Mouse (Mus musculus) T-helper 17 cell (primary cell): Measurements from ENCODE around the gene Ugt2a1.
"Not testable (repeated sequence)": the region's sequence is repeated elsewhere in the genome, so short reads cannot be mapped to it uniquely, and the experiment has no call there.

ENCODE experiments used
- in situ Hi-C, 2 experiments: fragments of 300-600 bp; cut with MboI, MseI; formaldehyde crosslinking; loops; 1 replicate in 1 of 2; 2 replicates in 1 of 2; pipeline ENCODE4 v1.15.1; 2025; ENCODE audit warnings: high pct_unique_total_duplicates in 2 of 2

Gene Ugt2a1

DNA sequence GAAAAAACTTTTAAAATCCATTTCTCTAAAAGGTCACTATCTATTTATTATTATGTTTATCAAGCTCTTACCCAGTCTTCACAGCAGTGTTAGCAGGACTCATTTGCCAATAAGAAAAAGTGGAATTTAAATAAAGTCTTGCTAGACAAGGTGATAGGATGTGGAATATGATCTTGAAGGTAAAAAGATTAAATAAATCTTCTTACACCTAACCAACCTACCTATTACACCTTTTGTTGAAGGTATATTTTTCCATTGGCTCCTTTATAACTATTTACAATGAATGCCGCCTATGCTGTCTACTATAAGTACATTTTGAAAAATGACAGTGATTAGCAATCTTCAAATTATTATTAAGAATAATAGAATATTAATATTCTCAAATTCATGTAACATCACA lies at the start of gene Ugt2a1:
Gene Ugt2a1 (minus strand): TSS at position 101 of the 400 bp plus-strand sequence.
- in situ Hi-C loops, result no loop called here

DNA sequence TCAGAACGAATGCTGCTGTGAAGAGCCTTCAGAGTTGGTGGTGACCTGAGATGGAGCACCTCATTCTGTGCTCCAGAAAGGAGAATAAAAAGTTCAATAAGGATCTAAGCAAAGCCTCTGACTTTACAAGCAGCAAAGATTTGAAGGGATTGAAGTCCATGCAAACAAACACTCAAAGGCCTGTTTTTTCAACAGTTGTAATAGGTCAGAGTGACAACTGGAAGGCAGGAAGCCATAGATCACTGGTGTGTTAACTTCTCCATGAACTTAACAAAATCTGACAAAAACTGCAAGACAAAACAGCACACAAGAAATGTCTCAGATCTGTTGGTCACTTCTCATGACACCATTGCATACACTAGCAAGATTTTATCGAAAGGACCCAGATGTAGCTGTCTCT lies 47.4 kb upstream of the Ugt2a1 start, which contains the start of gene Sult1b1:
Gene Sult1b1 (minus strand): TSS at position 85 of the 400 bp plus-strand sequence.
- in situ Hi-C loops, result no loop called here

DNA sequence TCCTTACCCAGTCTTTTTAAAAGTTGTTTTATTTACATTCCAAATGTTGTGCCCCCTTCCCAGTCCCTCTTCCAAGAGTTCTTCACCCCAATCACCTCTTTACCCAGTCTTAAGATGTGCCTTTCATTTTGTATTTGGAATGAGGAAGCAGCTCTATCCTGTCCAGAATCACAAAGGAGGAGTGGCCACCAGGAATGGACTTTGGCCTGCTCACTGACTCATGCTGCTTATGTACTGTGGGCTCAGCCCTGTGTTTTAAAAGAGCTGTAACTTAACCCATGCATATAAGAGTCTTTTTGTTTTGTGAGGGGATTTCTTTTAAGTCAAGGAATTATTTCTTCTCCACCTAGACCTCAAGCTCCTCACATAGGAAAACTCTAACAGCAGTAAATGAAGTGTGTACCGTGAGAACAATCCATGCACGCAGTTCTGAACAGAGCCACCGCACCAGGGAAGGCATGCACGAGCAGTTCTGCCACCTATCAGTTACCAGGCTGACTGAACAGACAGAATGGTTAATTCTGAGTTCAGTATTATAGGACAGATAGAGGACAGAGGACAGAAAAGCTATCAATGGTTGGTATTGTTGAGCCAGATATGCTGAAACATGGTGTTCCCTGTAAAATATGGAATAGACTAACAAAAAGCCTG lies 45.4 kb upstream of the Ugt2a1 start:
- in situ Hi-C loops, result no loop called here

DNA sequence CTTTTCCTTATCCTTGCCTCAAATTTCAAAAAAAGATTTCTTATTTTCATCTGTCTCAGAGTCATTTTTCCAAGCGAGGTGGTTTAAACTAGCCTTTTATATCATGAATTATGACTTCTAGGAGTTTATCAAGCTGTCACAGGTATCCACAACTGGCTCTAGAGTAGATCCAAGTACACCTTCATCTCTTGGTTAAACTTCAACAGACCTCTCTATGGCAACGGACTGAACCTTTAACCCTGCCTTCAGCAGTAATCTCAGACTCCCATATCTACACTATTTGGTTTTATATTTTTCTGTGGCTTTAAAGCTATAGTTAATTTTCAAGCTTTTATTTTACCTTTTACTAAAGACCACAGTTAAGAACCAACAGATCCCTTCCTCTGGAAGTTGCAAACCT lies 41.6 kb upstream of the Ugt2a1 start:
- in situ Hi-C loops, result no loop called here

DNA sequence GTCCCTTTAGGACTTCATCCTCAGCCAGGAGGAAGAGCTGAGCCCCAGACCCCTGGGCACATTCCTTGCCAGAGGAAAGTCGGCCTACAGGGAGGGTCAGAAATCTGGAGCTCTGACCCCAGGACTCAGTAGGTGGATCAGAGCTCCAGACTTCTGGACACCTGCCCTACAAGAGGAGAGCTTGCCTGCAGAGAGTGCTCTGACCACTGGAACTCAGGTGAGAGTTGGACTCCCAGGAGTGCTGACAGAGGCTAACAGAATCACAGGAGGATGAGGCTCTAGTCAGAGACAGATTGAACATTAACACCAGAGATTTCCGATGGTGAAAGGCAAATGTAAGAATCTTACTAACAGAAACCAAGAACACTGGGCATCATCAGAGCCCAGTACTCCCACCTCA lies 32.9 kb upstream of the Ugt2a1 start:
- in situ Hi-C loops, result not testable (repeated sequence)

DNA sequence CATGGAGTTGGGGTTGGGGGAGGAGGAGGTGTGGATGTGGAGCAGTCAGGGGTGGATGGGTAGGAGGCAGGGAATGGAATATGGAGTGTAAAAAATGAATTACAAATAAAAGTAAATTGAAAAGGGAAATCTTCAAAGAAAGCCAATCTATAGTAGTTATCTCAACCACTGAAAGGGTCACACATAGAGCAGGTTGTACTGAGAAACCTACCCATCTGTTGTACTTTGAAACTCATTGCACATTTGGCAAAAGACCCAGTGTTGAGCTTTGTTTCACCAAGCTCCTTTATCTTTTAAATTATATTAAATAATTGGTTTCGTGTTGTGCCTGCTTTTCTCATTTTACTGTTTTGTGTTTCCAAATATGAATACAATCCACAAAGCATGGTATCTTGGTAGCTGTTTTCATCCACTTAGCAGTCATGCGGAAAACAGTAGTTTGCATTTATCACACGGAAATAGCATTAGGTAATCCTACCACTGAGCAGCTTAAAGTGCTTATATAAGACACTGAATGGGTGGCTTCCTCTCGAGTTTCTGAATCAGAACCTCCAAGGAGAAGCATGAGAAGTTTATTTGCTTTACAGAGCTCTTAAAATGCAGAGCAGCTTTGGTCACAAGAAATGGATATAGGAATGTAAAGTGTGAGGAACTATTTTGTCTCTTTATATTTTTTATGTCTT lies 15.2 kb upstream of the Ugt2a1 start:
- in situ Hi-C loops, result no loop called here

DNA sequence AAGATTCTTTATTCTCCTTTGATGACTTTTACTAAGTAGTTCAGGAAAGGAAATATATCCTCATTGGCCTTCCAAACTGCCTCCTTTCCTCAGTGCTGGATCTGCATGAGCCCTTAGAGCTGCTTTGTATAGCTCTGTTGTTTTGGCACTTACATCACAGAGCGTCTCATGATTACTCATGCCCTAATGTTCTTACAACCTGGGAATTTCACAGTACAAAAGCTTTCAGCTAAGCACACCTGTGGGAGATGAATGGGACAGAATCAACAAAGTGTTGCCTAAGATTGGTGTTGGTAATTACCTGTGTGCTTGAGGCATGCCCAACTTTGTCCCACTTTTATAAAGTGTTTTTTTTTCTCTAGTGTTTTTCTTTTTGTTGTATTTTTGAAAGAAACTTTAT lies 12.0 kb upstream of the Ugt2a1 start:
- in situ Hi-C loops, result no loop called here

DNA sequence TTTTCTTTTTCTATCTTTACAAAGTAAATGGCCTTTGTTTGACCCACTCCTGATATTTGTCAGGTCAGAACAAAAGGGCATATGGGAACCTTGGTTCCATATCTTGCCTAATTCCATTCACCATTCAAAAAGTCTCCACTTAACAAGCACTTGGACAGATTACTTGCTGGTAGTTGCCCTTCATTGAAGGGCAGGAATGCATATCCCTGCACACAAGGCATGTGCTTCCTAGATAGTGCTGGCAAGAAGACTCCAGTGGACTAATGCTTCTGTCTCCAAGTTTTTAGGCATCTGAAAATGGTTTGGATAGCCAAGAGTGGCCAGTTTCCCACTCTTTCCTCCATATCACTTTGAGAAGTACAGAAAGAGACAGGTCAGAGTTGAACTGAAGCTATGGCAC lies 8.7 kb upstream of the Ugt2a1 start:
- in situ Hi-C loops, result no loop called here

DNA sequence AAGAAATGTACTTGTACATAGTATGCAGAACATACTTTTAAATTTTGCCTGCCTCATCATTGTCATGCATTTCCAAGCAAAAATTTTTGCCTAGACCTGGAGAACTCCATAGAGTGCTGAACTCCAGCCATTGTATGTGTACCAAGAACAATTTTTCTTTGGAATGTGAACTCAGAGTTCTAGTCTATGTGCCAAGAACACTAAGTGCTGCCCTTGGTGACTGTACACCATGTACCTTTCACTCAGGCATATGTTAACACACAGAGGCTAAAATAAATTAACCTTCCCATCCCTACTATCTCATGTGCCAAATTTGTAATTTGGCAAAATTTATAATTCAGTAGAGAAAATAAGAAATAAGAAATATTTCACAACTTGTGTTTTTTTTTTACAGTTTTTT lies 8.3 kb upstream of the Ugt2a1 start:
- in situ Hi-C loops, result no loop called here

DNA sequence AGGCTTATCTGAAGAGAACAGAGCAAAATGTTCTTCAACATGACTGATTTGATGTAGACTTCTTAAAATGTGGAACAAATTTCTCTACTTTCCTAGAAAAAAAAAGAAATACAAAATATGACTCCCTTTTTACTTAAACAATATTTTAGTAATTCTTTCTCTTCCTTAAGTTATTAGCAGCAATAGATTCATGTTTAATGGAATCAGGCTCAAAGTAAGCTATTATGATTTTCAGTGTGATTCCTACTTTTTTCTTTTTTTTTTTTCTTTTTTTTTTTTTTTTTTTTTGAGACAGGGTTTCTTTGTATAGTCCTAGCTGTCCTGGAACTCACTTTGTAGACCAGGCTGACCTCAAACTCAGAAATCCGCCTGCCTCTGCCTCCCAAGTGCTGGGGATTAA lies 4.0 kb downstream of the Ugt2a1 start, which contains the start of gene Gm43638:
Gene Gm43638 (minus strand): TSS at position 101 of the 400 bp plus-strand sequence.
- in situ Hi-C loops, result not testable (repeated sequence)

DNA sequence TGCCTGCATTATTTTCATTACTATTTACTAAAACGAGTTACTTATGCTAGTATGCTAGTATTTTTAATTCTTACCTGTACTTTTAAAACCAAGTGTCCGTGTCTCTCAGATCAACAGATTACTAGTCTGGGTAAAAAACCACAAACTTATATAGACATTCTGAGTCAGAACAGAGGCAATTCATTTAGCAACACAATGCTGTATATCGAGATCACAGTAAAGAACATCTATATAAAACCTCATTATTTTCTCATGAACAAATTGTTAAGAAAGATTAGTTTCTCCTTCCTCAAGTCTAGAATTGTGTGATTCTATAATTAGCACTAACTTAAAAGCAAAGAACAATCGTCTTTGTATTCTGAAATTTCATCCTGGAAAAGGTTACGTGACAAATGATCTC lies 8.5 kb downstream of the Ugt2a1 start, which contains the start of gene Ugt2a2:
Gene Ugt2a2 (minus strand): TSS at position 101 of the 400 bp plus-strand sequence.
- in situ Hi-C loops, result no loop called here

DNA sequence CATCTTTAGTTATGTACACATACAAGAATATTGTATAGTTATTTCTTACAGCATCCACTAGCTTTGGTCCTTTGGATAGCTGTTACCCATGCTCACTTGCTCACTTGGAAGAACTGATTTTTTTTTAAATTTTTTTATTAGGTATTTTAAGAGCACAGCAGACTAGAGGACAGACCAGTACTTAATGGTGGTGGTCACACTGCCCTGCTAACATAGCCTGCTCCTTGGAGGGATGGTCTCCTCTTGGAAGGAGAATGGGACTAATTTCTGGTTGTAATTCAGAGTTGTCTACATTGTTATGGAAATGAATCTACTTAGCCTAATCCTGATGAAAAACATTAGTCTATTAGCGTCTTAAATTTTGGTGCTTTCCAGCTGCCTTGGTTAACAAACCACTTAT lies 31.9 kb downstream of the Ugt2a1 start:
- in situ Hi-C loops, result no loop called here

DNA sequence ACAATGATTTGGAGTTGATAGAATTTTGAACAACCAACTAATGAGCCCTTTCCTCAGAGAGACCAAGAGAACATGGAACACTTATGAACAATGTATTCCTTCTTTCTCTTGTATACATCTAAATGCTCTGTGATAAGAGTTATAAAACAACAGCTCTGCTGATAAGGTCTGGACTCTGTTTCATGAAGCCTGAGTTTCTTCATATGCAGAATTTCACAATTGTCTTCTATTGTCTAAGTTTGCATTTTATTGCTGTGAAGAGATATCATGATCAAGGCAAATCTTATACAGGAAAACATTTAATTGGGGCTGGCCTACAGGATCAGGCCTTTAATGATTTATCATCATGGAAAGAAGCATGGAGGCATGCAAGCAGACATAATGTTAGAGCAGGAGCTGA lies 33.0 kb downstream of the Ugt2a1 start:
- in situ Hi-C loops, result no loop called here

DNA sequence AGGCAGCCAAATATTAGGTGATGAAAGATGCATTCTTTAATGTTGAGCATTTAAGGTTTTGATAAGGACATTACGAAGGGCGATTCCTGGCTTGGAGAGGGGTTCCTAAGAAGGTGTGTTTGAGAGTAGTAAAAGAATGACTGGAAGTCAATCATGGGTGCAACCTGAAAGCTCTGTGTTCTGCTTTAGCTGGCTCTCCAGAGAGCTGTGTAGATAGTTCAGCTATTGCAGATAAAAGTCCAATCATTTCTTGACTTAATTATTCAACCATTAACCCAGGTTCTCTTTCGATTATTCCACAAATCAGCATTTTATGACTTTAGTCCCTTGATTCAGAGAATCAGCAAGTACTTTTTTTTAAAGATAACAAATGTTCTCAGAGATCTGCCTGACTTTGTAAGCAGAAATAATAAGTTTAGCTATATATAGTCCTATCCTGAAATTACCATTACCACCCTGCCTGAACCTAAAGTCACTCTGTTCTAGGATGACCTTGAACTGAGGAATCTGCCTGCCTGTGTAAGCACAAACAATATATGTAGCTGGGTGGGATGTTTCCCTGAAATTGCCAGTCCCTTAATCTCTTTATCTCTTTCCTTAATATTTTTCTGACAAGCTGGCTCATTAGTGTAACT lies 34.3 kb downstream of the Ugt2a1 start:
- in situ Hi-C loops, result no loop called here

DNA sequence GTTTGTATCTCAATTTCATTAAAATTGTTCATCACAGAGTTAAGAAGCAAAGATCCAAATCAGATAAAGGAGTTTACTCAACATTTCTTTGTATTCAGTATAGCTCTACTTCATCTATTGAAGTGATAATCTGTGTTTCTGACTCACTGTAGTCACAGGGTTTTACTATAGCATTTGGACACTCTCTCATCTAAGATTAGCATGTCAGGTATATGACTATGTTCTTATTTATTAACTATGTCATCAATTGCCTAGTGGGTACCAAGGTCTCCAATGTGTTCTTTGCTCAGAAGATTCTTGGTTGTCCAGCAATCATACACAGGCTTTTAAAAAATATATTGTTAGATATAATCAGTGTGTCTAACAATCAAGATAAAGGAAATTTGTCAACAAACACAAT lies 35.2 kb downstream of the Ugt2a1 start:
- in situ Hi-C loops, result no loop called here

DNA sequence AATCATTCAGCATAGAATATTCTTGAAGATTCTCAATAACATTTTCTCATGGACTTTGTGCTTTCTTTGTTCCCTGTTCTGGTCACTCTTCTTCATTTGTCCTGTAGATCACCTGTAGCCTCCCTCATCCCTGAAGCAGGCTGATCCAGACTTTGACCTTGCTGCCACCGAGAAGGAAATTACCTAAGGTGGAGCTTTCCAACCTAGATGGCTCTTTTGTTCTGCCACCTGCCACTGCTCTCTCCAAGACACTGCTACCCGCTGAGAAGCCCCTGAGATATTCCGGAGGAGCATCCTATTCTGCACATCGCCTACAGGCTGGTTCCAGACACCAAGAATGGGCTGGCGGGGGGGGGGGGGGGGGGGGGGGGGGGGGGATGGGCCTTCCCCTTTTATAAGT lies 38.2 kb downstream of the Ugt2a1 start:
- in situ Hi-C loops, result not testable (repeated sequence)

DNA sequence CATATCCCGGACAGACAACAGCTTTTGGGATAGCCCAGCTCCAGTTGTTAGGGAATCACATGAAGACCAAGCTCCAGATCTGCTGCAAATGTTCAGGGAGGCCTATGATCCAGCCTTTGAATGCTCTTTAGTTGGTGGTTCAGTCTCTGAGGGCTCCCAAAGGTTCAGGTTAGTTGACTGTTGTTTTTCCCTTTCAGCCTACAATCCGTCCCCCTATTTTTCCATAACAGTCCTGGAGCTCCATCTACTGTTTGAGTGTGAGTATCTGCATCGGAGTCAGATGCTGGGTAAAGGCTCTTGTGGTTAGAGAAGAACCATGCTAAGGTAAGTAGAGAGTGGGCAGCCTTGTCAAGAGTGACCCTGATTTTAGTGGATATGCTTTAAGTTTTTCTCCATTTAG lies 54.4 kb downstream of the Ugt2a1 start:
- in situ Hi-C loops, result no loop called here

DNA sequence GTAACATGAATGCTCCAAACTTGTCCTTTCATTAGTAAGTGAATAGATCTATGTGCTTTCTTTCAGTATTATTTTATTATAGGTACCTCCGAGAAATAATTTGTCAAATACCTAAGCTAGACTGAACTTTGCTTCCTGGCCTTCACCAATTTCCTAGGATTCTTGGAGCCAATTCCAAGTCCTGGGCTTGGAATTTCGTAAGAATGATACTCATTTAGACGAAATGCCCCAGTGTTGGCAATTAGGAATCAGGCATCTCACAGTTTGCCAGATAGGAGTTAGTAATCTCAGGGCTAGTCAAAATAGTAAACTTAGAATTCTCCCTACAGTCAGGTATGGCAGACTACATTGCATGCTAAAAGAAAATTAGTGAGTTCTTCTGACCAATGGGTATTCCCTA lies 65.0 kb downstream of the Ugt2a1 start:
- in situ Hi-C loops, result no loop called here

DNA sequence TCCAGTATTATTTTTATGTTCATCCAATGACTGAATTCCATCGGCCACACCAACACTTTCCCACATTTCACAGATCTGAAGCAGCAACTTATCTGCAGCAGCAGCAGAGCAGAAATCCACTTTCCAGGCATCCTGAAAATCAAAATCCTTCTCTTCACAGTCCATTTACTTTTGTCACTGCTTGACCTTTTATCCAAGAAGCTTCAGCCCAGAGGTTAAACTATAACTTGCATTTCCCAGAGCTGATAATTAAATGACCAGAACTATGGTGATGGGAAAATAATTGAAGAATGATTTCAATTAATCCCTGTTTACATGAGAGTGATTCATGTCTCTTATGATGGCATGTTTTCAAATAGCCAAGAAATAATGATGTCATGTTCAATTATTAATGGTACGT lies 66.6 kb downstream of the Ugt2a1 start, which contains the start of gene Ugt2b38:
Gene Ugt2b38 (minus strand): TSS at position 163 of the 400 bp plus-strand sequence.
- in situ Hi-C loops, result loop anchor here in 1 of 2 experiments (5.0 kb wide), 1 partner anchor 287 kb away; no protein-coding TSS in a partner anchor
